Mouse (Mus musculus): ENCODE data around the gene Mdh2. TPM values are rescaled to one million over a fixed set of nuclear protein-coding genes. Genes with fewer than 3 reads are reported as not detected.

Gene Mdh2
- polyA plus RNA-seq, 1 experiment from 2014 or later = 579 TPM

- WGBS = 22% methylated on average over 18 of the region's 18 CpGs
- Histone ChIP-seq H3K36me3 (replicated peaks) (peaks cover 26% of the 10 kb centered on the region), H3K4me1 (peaks cover 24% of the 10 kb centered on the region), H3K27ac (peak overlapping the region; percentile 84), H3K4me3 (peak overlapping the region; percentile 81), H3K9me3 (peaks cover 12% of the 10 kb centered on the region), H3K27me3 (ENCODE audit: poor library complexity, severe bottlenecking) (peaks cover 15% of the 10 kb centered on the region)
- DNase-seq (ENCODE audit: extremely low spot score, low spot score) = peak; percentile 36
Observed at GRCm38 (mm10) chr5:135742941-135743740, 35.1 kb upstream of the Mdh2 start.

- peak within 1 kb of the TSS; percentile 84 for H3K27ac ChIP-seq
Observed at GRCm38 (mm10) chr5:135743741-135744609, 34.3 kb upstream of the Mdh2 start, which contains the start of gene Tmem120a. TSS of gene Tmem120a (minus strand) at chr5:135744448.

GRCm38 (mm10) chr5:135744742-135745141 lies 33.5 kb upstream of the Mdh2 start:
- Histone ChIP-seq H3K27me3 (ENCODE audit: poor library complexity, severe bottlenecking) (peaks cover 15% of the 10 kb centered on the region), H3K9me3 (peaks cover 19% of the 10 kb centered on the region), H3K36me3 (replicated peaks) (peaks cover 21% of the 10 kb centered on the region), H3K27ac (peak overlapping the region; percentile 84), H3K4me3 (peak overlapping the region; percentile 81), H3K4me1 (peaks cover 24% of the 10 kb centered on the region)
- 22% methylated on average over 12 of the region's 12 CpGs for WGBS
- no peak for DNase-seq (ENCODE audit: extremely low spot score, low spot score)

More at GRCm38 (mm10) chr5:135743741-135744609, 34.3 kb upstream of the Mdh2 start, which contains the start of gene Tmem120a:
- Histone ChIP-seq H3K9me3 (peaks cover 19% of the 10 kb centered on the region), H3K4me3 (peak within 1 kb of the TSS; percentile 81), H3K27me3 (ENCODE audit: poor library complexity, severe bottlenecking) (peaks cover 15% of the 10 kb centered on the region), H3K36me3 (replicated peaks) (peaks cover 26% of the 10 kb centered on the region), H3K4me1 (peaks cover 24% of the 10 kb centered on the region)
- peak; percentile 94 for DNase-seq (ENCODE audit: extremely low spot score, low spot score)
- WGBS = under 1% methylated on average over 60 of the region's 60 CpGs

- no peaks in the 10 kb centered on the region for H3K36me3 ChIP-seq (replicated peaks)
- no peak for DNase-seq (ENCODE audit: extremely low spot score, low spot score)
- WGBS = 89% methylated on average over 1 of the region's 1 CpGs
- H3K4me3 ChIP-seq = no peak overlapping the region
- H3K9me3 ChIP-seq = peaks cover 19% of the 10 kb centered on the region
- H3K27me3 ChIP-seq (ENCODE audit: poor library complexity, severe bottlenecking) = peaks cover 2% of the 10 kb centered on the region
- no peak overlapping the region for H3K27ac ChIP-seq
- no peaks in the 10 kb centered on the region for H3K4me1 ChIP-seq
Observed at GRCm38 (mm10) chr5:135751041-135751440, 27.2 kb upstream of the Mdh2 start.

- Histone ChIP-seq H3K27me3 (ENCODE audit: poor library complexity, severe bottlenecking) (no peaks in the 10 kb centered on the region), H3K9me3 (peaks cover 19% of the 10 kb centered on the region), H3K4me1 (no peaks in the 10 kb centered on the region), H3K4me3 (no peak overlapping the region), H3K36me3 (replicated peaks) (no peaks in the 10 kb centered on the region), H3K27ac (no peak overlapping the region)
- 81% methylated on average over 2 of the region's 2 CpGs for WGBS
- no peak for DNase-seq (ENCODE audit: extremely low spot score, low spot score)
Observed at GRCm38 (mm10) chr5:135751595-135751994, 26.7 kb upstream of the Mdh2 start.

- H3K36me3 ChIP-seq (replicated peaks) = no peaks in the 10 kb centered on the region
- WGBS = 73% methylated on average over 3 of the region's 3 CpGs
- DNase-seq (ENCODE audit: extremely low spot score, low spot score) = no peak
Observed at GRCm38 (mm10) chr5:135761881-135762280, 16.4 kb upstream of the Mdh2 start.

GRCm38 (mm10) chr5:135763526-135763925 lies 14.8 kb upstream of the Mdh2 start:
- no peaks in the 10 kb centered on the region for H3K4me1 ChIP-seq
- no peaks in the 10 kb centered on the region for H3K36me3 ChIP-seq (replicated peaks)
- WGBS = 5% methylated on average over 7 of the region's 7 CpGs
- no peaks in the 10 kb centered on the region for H3K27me3 ChIP-seq (ENCODE audit: poor library complexity, severe bottlenecking)
- H3K9me3 ChIP-seq = no peaks in the 10 kb centered on the region
- DNase-seq (ENCODE audit: extremely low spot score, low spot score) = peak; percentile 69
- H3K4me3 ChIP-seq = no peak overlapping the region
- no peak overlapping the region for H3K27ac ChIP-seq

More at GRCm38 (mm10) chr5:135761881-135762280, 16.4 kb upstream of the Mdh2 start:
- Histone ChIP-seq H3K27ac (no peak overlapping the region), H3K27me3 (ENCODE audit: poor library complexity, severe bottlenecking) (no peaks in the 10 kb centered on the region), H3K9me3 (no peaks in the 10 kb centered on the region), H3K4me3 (no peak overlapping the region), H3K4me1 (no peaks in the 10 kb centered on the region)

- 69% methylated on average over 3 of the region's 3 CpGs for WGBS
- no peak overlapping the region for H3K27ac ChIP-seq
- no peaks in the 10 kb centered on the region for H3K27me3 ChIP-seq (ENCODE audit: poor library complexity, severe bottlenecking)
- no peak overlapping the region for H3K4me3 ChIP-seq
- no peaks in the 10 kb centered on the region for H3K36me3 ChIP-seq (replicated peaks)
- no peak for DNase-seq (ENCODE audit: extremely low spot score, low spot score)
- no peaks in the 10 kb centered on the region for H3K4me1 ChIP-seq
- H3K9me3 ChIP-seq = no peaks in the 10 kb centered on the region
Observed at GRCm38 (mm10) chr5:135764971-135765370, 13.3 kb upstream of the Mdh2 start.

GRCm38 (mm10) chr5:135772519-135772918 lies 5.8 kb upstream of the Mdh2 start:
- Histone ChIP-seq H3K27ac (no peak overlapping the region), H3K27me3 (ENCODE audit: poor library complexity, severe bottlenecking) (no peaks in the 10 kb centered on the region), H3K4me1 (peaks cover 8% of the 10 kb centered on the region), H3K36me3 (replicated peaks) (no peaks in the 10 kb centered on the region), H3K9me3 (no peaks in the 10 kb centered on the region), H3K4me3 (no peak overlapping the region)
- no peak for DNase-seq (ENCODE audit: extremely low spot score, low spot score)
- WGBS = 71% methylated on average over 3 of the region's 3 CpGs

GRCm38 (mm10) chr5:135776546-135776945 lies 1.7 kb upstream of the Mdh2 start:
- no peak for DNase-seq (ENCODE audit: extremely low spot score, low spot score)
- H3K27ac ChIP-seq = no peak overlapping the region
- no peaks in the 10 kb centered on the region for H3K9me3 ChIP-seq
- peaks cover 31% of the 10 kb centered on the region for H3K4me1 ChIP-seq
- 79% methylated on average over 4 of the region's 4 CpGs for WGBS
- no peaks in the 10 kb centered on the region for H3K27me3 ChIP-seq (ENCODE audit: poor library complexity, severe bottlenecking)
- peaks cover 17% of the 10 kb centered on the region for H3K36me3 ChIP-seq (replicated peaks)
- H3K4me3 ChIP-seq = no peak overlapping the region

- H3K27ac ChIP-seq = peak within 1 kb of the TSS; percentile 93
- peak; percentile 59 for DNase-seq (ENCODE audit: extremely low spot score, low spot score)
- peaks cover 31% of the 10 kb centered on the region for H3K36me3 ChIP-seq (replicated peaks)
- H3K27me3 ChIP-seq (ENCODE audit: poor library complexity, severe bottlenecking) = no peaks in the 10 kb centered on the region
- WGBS = under 1% methylated on average over 45 of the region's 45 CpGs
- peaks cover 31% of the 10 kb centered on the region for H3K4me1 ChIP-seq
- H3K4me3 ChIP-seq = peak within 1 kb of the TSS; percentile 87
- no peaks in the 10 kb centered on the region for H3K9me3 ChIP-seq
Observed at GRCm38 (mm10) chr5:135777796-135778470, 347 bp upstream of the Mdh2 start, which contains the start of gene Styxl1. TSS of gene Styxl1 (minus strand) at chr5:135778385.

- H3K36me3 ChIP-seq (replicated peaks) = peaks cover 55% of the 10 kb centered on the region
- 89% methylated on average over 8 of the region's 8 CpGs for WGBS
- H3K27ac ChIP-seq = no peak overlapping the region
- peaks cover 31% of the 10 kb centered on the region for H3K4me1 ChIP-seq
- no peak for DNase-seq (ENCODE audit: extremely low spot score, low spot score)
- H3K4me3 ChIP-seq = peak overlapping the region; percentile 87; the same call in 1 of the 2 replicates
- no peaks in the 10 kb centered on the region for H3K27me3 ChIP-seq (ENCODE audit: poor library complexity, severe bottlenecking)
- no peaks in the 10 kb centered on the region for H3K9me3 ChIP-seq
Observed at GRCm38 (mm10) chr5:135780331-135780730, 2.1 kb downstream of the Mdh2 start.

Measured in forebrain, embryonic 10.5 days (tissue).